ENCODE assay signal across 26 mouse cellular contexts in the genomic region with DNA sequence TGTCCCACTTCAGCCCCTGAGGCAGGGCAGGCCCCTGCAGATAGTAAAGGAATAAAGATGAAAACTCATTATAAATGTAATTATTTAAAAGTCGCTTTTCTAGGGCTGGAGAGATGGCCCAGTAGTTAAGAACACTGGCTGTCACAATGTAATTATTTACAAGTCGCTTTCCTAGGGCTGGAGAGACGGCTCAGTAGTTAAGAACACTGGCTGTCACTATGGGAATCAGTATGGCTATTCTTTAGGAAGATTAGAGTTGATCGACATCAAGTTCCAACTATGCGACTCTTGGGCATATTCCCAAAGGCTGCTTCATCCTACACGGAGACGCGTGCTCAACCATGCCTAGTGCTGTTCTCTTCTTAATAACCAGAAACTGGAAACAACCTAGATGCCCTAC.
"Had no signal": no experiment of that assay in that cellular context is flagged by ENCODE, and none has a peak within 500 bp of the region (broad histone marks: within the 10 kb centered on the region; RNA-seq: fewer than 3 reads in every experiment).

No protein-coding gene starts in this region.

- H3K4me1 ChIP-seq: heart, embryonic 13.5 days; heart, embryonic 15.5 days; hindbrain, embryonic 13.5 days; hindbrain, embryonic 15.5 days; limb, embryonic 10.5 days; limb, embryonic 12.5 days; liver, embryonic 13.5 days had no signal

- H3K4me3 ChIP-seq: gastrocnemius, adult 2 months; heart, adult 2 months; heart, embryonic 13.5 days; heart, embryonic 15.5 days; hindbrain, embryonic 13.5 days; hindbrain, embryonic 15.5 days; limb, embryonic 10.5 days; limb, embryonic 12.5 days; liver, embryonic 13.5 days had no signal

- H3K9ac ChIP-seq: heart, embryonic 13.5 days; heart, embryonic 15.5 days; hindbrain, embryonic 13.5 days; hindbrain, embryonic 15.5 days; limb, embryonic 12.5 days; liver, embryonic 13.5 days had no signal

- H3K9me3 ChIP-seq: heart, embryonic 13.5 days; heart, embryonic 15.5 days; hindbrain, embryonic 13.5 days; hindbrain, embryonic 15.5 days; limb, embryonic 10.5 days; limb, embryonic 12.5 days; liver, embryonic 13.5 days had no signal

- H3K27me3 ChIP-seq: heart, embryonic 13.5 days; heart, embryonic 15.5 days; hindbrain, embryonic 13.5 days; hindbrain, embryonic 15.5 days; liver, embryonic 13.5 days had no signal

- H3K36me3 ChIP-seq: heart, embryonic 13.5 days; heart, embryonic 15.5 days; limb, embryonic 10.5 days; limb, embryonic 12.5 days; liver, embryonic 13.5 days had no signal

- DNase-seq: gastrocnemius, adult 2 months; gastrocnemius, postnatal 10 days; gastrocnemius, postnatal 36 days; heart, adult 11 months; heart, adult 2 months; heart, postnatal 14 days; heart, postnatal 36 days; kidney, adult 18-20 months; kidney, adult 8-10 months; kidney, postnatal 14 days; kidney, postnatal 36 days; layer of hippocampus, adult 9-11 months; layer of hippocampus, postnatal 36 days; liver; liver, embryonic 13.5 days had no signal

- H3K4me2 ChIP-seq: heart, embryonic 11.5 days; heart, embryonic 13.5 days; heart, embryonic 15.5 days; hindbrain, embryonic 13.5 days; hindbrain, embryonic 15.5 days; limb, embryonic 12.5 days; liver, embryonic 11.5 days; liver, embryonic 13.5 days had no signal

- H3K27ac ChIP-seq: gastrocnemius, adult 2 months; heart, adult 2 months; heart, embryonic 13.5 days; heart, embryonic 15.5 days; hindbrain, embryonic 13.5 days; hindbrain, embryonic 15.5 days; hindbrain, postnatal 0 days; kidney, postnatal 0 days; limb, embryonic 10.5 days; limb, embryonic 12.5 days; liver, embryonic 13.5 days had no signal

- ATAC-seq: hindbrain, postnatal 0 days; intestine, embryonic 16.5 days had no signal
